Mouse (Mus musculus) cerebellum, postnatal 25 days (tissue): ENCODE results near the gene Fbf1.
A peak's percentile ranks its signal among the peaks of the same experiment; 100 is the strongest.
"Not testable (repeated sequence)": the region's sequence is repeated elsewhere in the genome, so short reads cannot be mapped to it uniquely, and the experiment has no call there.

Experiments used
- DNase-seq, 2 experiments: peaks; one replicate each; pipeline ENCODE4 v3.0.0; 2021; ENCODE audit warnings: mixed read lengths in 2 of 2

Fbf1 gene

DNA sequence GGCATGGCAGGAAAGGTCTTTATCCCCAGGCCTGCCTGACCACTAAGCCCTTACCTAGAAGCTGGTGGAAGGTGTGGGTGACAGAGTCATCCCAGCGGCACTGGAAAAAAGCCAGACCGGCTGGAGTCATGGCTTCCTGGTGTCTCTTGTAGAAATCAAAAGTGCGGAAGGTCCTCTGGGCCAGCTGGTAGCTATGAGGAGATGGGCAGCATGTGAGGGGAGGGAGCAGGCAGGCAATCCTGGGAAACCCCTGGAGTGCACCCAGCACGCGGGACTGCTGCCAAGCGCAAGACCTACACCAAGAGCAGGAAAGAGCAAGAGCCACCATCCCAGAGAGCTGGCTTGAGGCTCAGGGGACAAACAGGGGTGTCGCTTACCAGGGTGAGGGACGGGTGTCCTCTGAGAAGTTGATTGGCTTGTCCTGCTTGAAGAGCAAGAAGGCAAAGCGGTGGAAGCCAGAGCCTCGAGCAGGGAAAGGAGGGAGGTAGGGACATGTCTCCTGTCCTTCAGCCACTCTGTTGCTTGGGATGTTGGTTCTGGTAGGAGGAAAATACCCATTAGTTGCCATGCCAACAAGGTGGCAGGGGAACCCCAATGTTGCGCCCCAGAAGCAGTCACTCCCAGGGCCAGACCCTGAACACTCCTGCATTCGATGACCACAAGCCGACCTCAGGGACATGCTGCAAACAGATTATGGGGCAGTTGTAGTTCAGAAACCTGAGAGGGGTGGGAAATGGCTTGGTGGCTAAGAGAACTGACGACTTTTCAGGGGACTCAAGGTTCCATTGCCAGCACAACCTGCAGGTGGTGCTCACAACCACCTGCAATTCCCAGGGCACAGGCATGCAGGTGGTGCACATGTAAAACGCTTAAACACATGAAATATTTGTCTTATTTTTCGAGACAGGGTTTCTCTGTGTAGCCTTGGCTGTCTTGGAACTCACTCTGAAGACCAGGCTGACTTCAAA lies 35.3 kb downstream of the Fbf1 start:
- DNase-seq, result peak; percentile 38 to 53

GRCm38 (mm10) chr11:116131349-116132170 lies 36.4 kb downstream of the Fbf1 start:
- peak in 1 of 2 experiments; percentile 44 for DNase-seq

GRCm38 (mm10) chr11:116130488-116131205 lies 37.3 kb downstream of the Fbf1 start, which contains the start of gene Trim65:
TSS of gene Trim65 (minus strand) at chr11:116131128.
- DNase-seq, result peak; percentile 88 to 94

GRCm38 (mm10) chr11:116129993-116130487 lies 37.9 kb downstream of the Fbf1 start:
- peak in 1 of 2 experiments; percentile 27 for DNase-seq

GRCm38 (mm10) chr11:116129091-116129790 lies 38.7 kb downstream of the Fbf1 start:
- DNase-seq, result peak in 1 of 2 experiments; percentile 16

DNA sequence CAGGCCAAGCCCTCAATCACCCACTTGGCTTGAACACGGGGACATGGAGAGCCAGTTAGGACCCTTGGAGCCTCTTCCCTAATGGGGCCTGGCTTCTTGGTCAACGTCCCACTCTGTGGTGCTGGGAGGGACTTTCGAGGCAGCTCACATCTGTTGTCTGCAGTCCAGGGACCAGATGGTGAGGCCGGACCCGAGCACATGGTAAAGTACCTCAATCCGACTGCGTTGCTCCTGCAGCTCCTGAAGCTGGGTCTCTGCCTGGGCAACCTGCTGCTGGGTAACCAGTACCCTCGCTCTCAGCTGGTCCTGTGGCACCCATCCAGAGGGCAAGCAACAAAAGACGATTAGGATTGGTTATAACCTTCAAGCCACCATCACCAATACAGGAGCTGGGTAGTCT lies 40.0 kb downstream of the Fbf1 start:
- peak in 1 of 2 experiments; percentile 46 for DNase-seq

DNA sequence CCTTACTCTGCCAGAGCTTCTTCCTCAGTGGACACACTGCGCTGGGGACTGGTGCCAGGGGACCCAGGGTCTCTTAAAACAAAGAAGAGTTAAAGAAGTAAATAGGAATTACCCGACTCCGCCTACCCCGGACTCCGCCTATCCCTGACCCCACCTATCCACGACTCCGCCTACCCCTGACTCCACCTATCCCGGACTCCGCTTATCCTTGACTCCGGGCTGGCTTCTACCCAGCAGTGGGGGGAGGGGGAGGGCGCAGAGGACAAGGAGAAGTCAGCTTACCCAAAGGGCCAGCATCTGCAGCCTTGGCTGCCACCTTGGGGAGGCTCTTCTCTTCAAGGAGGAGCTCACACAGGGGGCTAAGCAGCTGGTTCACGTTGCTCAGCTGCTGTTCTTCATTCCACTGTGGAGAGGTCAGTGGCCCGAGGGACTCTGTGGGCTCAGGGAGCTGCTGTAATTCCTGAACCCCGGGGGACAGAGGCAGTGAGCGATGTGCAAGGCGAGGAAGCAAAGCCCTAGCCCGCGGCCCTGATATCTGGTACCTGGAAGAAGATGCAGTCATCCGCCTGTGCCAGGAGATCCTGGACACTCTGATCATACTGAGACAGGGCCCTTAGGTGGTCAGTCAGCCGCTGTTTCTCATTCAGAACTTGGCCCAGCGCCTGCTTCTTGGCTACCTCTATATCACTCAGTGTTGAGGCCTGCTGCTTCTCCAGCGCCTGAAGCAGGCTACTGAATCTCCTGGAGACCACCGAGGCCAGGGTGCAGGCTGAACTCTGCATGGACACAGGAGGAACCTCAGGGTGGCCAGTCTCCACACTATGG lies 40.6 kb downstream of the Fbf1 start, which contains the start of gene Trim47:
Gene Trim47 (minus strand): TSS at position 55 of the 825 bp plus-strand sequence.
- peak in 1 of 2 experiments; percentile 65 for DNase-seq

- DNase-seq, result peak in 1 of 2 experiments; percentile 5
Observed at GRCm38 (mm10) chr11:116126261-116126660, 41.7 kb downstream of the Fbf1 start.

- not testable (repeated sequence) for DNase-seq
Observed at GRCm38 (mm10) chr11:116121731-116122245, 46.2 kb downstream of the Fbf1 start.

DNA sequence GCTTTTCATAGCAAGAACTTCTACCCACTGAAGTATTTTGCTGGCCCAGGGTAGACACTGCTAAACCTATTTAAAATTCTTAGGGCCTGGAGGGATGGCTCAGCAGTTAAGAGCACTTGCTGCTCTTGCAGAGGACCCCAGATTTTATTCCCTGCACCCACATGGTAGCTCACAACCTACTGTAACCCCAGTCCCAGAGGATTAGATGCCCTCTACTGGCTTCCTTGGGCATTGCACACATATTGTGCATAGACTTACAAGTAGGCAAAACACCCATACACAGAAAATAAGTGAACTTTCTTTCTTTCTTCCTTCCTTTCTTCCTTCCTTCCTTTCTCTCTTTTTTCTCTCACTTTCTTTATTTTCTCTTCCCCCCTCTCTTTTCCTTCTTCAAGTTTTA lies 50.1 kb downstream of the Fbf1 start:
- no peak for DNase-seq

DNA sequence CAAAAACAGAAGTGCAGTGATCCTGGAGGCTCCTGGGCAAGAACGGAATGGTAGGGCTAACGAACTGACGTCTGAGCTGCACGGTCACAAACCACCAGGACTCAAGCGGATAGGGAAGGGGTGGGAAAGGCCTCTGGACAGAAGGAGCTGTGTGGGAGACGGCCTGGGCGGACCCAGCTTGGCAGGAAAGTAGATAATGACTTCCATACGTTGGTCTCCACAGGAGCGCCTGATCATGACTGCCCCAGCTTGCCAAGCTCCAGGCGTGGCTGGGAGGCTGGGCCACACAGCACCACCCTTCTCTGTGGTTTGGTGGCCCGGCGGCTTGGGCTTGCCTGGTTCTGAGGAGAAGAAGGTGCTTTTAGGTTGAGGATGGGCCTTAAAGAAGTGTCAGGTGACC lies 50.7 kb downstream of the Fbf1 start:
- no peak for DNase-seq

- no peak for DNase-seq
Observed at GRCm38 (mm10) chr11:116111611-116112203, 56.3 kb downstream of the Fbf1 start.

- no peak for DNase-seq
Observed at GRCm38 (mm10) chr11:116111067-116111466, 56.9 kb downstream of the Fbf1 start.

GRCm38 (mm10) chr11:116110540-116110939 lies 57.4 kb downstream of the Fbf1 start:
- DNase-seq, result no peak

DNA sequence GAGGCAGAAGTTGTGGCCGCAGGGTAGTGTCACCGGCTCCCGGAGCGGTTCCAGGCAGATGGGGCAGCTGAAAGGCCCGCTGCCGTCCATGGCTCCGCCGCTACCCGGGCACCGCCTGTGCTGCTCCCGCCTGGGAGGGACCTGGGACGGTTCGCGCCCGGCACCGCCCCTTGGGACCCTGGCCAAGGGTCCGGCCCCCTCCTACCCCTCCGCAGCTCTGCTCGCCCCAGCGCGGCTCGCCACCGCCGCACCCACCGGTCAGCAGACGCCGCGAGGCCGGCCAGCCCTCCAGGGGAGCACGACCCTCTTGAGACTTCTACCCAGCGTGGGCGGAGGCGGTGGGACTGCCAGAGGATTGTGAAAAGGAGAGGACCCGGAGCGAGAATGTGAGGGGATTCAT lies 57.8 kb downstream of the Fbf1 start:
- DNase-seq, result no peak

GRCm38 (mm10) chr11:116109441-116110081 lies 58.4 kb downstream of the Fbf1 start:
- DNase-seq, result peak in 1 of 2 experiments; percentile 39

DNA sequence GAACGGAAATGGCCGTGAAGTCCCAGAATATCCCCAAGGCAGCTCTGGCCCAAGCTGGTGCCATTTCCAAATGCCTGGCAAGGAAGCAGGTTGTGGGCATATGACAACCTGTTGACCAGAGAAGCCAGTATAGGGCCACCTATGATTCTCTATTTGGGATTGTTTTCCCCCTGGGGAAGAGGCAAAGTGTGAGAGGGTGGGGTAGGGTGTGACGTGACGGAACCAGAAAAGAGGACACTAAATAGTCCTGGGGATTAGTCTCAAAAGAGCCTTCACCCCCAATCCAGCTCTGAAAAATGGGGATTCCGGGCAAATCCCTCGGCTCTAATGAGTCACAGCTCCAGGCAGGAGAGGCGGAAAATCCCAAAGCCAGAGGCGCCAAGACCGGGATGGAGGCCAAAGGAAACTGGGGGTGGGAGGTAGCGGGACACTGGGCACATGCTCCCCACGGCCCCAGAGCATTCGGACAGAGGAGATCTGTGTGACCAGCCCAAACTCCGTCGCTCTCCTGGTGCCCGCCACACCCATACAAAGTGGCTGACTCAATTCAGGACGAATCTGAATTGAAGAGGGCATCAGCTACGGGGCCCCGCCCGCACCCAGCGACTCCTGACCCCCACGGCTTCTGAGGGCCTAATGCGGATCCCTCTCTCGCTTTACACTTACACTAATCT lies 59.4 kb downstream of the Fbf1 start:
- DNase-seq, result no peak

- DNase-seq, result no peak
Observed at GRCm38 (mm10) chr11:116107777-116108285, 60.1 kb downstream of the Fbf1 start.
